Mouse (Mus musculus) heart, embryonic 13.5 days (tissue): ENCODE measurements around the gene Sympk. TPM values are rescaled to one million over a fixed set of nuclear protein-coding genes. Genes with fewer than 3 reads are reported as not detected.

Source experiments
- ATAC-seq: fragments of 200-750 bp; cut with Nextera tagmentation; 2 replicates; pipeline ENCODE4 v1.8.0; 2017; ENCODE audit warnings: moderate TSS enrichment; ENCODE audit not compliant: insufficient number of reproducible peaks, low FRiP score, low TSS enrichment; ENCODE audit errors: extremely low read depth
- H3K27ac ChIP-seq: fragments of 300-500 bp; sonication (generic); replicated peaks from 2 replicates; pipeline ENCODE4 v1.5.1; 2015; ENCODE audit warnings: moderate library complexity, mild to moderate bottlenecking, inconsistent platforms
- H3K27me3 ChIP-seq: fragments of 300-500 bp; sonication (generic); replicated peaks from 2 replicates; pipeline ENCODE4 v1.6.1; 2015; ENCODE audit warnings: mild to moderate bottlenecking, inconsistent platforms
- H3K36me3 ChIP-seq: fragments of 300-500 bp; sonication (generic); 2 replicates; pipeline ENCODE4 v1.6.1; 2015; ENCODE audit warnings: mild to moderate bottlenecking, inconsistent platforms
- H3K4me1 ChIP-seq: fragments of 300-500 bp; sonication (generic); 2 replicates; pipeline ENCODE4 v1.6.1; 2015; ENCODE audit warnings: inconsistent platforms
- H3K4me2 ChIP-seq: fragments of 300-500 bp; sonication (generic); 2 replicates; pipeline ENCODE4 v1.6.1; 2015; ENCODE audit warnings: inconsistent platforms, mild to moderate bottlenecking, moderate library complexity
- H3K4me3 ChIP-seq: fragments of 300-500 bp; sonication (generic); 2 replicates; pipeline ENCODE4 v1.5.1; 2015; ENCODE audit warnings: moderate library complexity, mild to moderate bottlenecking, inconsistent platforms
- H3K9ac ChIP-seq: fragments of 300-500 bp; sonication (generic); 2 replicates; pipeline ENCODE4 v1.6.1; 2015; ENCODE audit warnings: inconsistent platforms, mild to moderate bottlenecking, moderate library complexity
- H3K9me3 ChIP-seq: fragments of 300-500 bp; sonication (generic); 2 replicates; pipeline ENCODE4 v1.6.1; 2016; ENCODE audit warnings: inconsistent platforms
- WGBS: fragments of 180-500 bp; shearing (Covaris S2); methylation state at CpG from one replicate; pipeline ENCODE4 v1.1.7; 2015; ENCODE audit warnings: mixed read lengths; 5-methylcytosine and 5-hydroxymethylcytosine counted together
- polyA plus RNA-seq: library from polyadenylated mRNA; unstranded; fragments of >200 nt; fragmentation: Nextera tagmentation; extraction: Ambion mirVana; gene quantifications from 2 replicates; pipeline ENCODE4 v1.2.1, GENCODE M21; 2015

The Sympk gene
- polyA plus RNA-seq, 1 experiment from 2014 or later = 24.8 TPM

DNA sequence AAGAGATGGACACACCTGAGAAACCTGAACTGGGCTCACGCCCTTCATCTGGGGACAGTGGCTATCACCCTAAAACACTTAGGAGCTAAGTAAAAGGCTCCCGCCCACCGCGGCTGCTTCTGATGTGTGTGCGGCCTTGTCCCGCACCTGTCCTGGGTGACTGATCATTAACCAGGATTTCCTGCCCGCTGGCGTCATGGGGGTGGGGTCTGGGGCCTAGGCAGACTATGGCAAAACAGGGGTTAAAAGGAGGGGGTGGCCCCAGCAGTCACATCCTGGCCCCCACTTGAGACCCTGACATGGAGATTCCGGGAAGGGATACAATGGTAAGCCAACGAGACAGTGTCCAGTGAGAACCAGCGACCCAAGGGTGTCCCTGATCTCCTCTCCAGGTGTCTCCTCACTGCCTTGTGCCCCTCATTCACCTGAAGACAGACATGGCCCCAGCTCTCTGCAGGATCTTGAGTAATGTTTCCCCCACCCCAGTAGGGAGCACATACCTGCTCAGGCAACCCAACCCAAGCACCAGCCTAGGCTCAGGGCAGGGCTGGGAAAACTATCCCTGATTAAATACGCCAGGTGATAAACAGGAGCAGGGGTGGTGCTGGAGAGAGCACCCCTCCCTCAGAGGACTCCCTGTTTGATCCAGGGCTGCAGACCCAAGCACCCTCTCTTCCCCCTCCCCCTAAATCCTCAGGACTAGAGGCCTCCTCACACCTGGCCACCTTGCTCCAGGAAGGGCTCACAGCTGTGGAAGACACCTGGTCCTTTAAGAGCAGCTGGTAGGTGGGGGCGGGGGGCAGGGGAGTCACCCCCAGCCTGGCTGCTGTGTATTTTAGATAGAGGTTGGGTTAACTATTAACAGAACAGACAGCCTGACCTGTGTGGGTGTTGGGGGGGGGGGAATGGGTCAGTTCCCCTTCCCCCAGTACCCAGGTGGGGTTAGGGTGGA, 16.9 kb upstream of the Sympk start:
- no peak for ATAC-seq
- Histone ChIP-seq H3K4me2 (no peak overlapping the region), H3K27ac (no peak overlapping the region), H3K4me1 (peaks cover 48% of the 10 kb centered on the region), H3K27me3 (no peaks in the 10 kb centered on the region), H3K9ac (peak overlapping the region; percentile 51; the same call in 1 of the 2 replicates), H3K36me3 (peaks cover 26% of the 10 kb centered on the region), H3K4me3 (no peak overlapping the region), H3K9me3 (no peaks in the 10 kb centered on the region)
- 69% methylated on average over 13 of the region's 13 CpGs for WGBS

DNA sequence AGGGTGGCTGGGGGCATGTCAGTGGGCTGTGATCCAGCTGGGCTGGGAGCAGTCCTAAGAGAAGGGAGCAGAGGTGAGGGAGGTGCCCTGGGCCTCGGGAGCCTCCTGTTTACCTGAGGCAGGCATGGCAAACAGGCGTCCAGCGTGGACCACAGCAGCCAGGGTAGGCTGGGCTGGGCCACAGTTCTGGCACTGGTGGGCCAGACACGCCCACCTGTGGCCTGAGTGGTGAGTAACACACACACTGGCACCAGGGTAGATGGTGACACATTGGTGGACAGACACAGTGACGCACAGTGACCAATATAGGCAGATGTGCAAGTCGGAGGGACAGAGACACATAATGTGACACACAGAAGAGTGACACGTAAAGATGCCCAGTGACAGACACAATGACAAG, 13.6 kb upstream of the Sympk start:
- H3K36me3 ChIP-seq = peaks cover 20% of the 10 kb centered on the region
- peaks cover 38% of the 10 kb centered on the region for H3K4me1 ChIP-seq
- no peak for ATAC-seq
- H3K9me3 ChIP-seq = no peaks in the 10 kb centered on the region
- 79% methylated on average over 7 of the region's 7 CpGs for WGBS
- H3K4me3 ChIP-seq = no peak overlapping the region
- H3K9ac ChIP-seq = no peak overlapping the region
- H3K4me2 ChIP-seq = no peak overlapping the region
- no peak overlapping the region for H3K27ac ChIP-seq
- peaks cover 3% of the 10 kb centered on the region; the same call in 1 of the 2 replicates for H3K27me3 ChIP-seq

- Histone ChIP-seq H3K36me3 (peaks cover 7% of the 10 kb centered on the region), H3K9me3 (no peaks in the 10 kb centered on the region), H3K27ac (peak overlapping the region; percentile 75), H3K4me2 (peak overlapping the region; percentile 87), H3K4me3 (peak overlapping the region; percentile 58), H3K9ac (peak overlapping the region; percentile 89), H3K4me1 (peaks cover 24% of the 10 kb centered on the region), H3K27me3 (peaks cover 3% of the 10 kb centered on the region; the same call in 1 of the 2 replicates)
- WGBS = under 1% methylated on average over 23 of the region's 31 CpGs
- ATAC-seq = peak; percentile 32; the same call in 1 of the 2 replicates
These were observed 12.1 kb upstream of the Sympk start for GRCm38 (mm10) chr7:19012025-19012621.

DNA sequence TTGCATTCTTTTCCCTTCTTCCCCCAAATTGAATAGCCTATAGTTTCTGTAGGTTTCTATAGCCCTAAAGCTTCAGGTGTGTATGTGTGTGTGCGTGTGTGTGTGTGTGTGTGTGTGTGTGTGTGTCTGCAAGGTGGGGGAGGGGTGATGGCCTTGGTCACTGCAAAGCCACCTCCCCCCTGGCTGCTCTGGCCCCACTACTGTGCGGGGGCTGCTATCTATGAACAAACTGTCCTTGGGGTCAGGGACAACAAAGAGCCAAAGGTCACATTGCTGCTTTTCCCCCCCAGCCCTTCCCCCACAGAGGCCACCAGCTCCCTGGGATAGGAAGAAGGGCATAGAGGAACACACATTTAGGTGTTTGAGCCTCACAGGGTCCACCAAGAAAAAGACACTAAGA, 11.3 kb upstream of the Sympk start:
- Histone ChIP-seq H3K9ac (peak overlapping the region; percentile 89; the same call in 1 of the 2 replicates), H3K4me1 (peaks cover 18% of the 10 kb centered on the region), H3K4me3 (0 out of 2 replicates have a peak overlapping the region, but pooled peaks have one; percentile 58), H3K27me3 (peaks cover 3% of the 10 kb centered on the region; the same call in 1 of the 2 replicates), H3K4me2 (peak overlapping the region; percentile 87), H3K27ac (no peak overlapping the region), H3K36me3 (no peaks in the 10 kb centered on the region), H3K9me3 (no peaks in the 10 kb centered on the region)
- ATAC-seq = no peak
- 36% methylated on average over 2 of the region's 2 CpGs for WGBS

DNA sequence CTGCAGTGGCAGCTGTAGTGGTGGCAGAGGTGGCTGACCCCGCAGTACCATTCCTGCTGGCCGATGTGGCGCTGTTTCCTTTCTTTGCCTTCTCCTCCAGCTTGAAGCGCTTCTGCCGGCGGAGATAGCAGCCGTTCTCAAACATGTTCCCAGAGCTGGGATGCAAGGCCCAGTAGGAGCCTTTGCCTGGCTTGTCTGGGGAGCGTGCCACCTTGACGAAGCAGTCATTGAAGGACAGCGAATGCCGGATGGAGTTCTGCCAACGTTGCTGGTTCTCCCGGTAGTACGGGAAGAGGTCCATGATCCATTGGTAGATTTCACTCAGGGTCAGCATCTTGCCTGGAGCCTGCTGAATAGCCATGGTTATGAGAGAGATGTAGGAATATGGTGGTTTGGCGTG, 9.7 kb upstream of the Sympk start:
- H3K9me3 ChIP-seq = no peaks in the 10 kb centered on the region
- H3K27me3 ChIP-seq = peaks cover 6% of the 10 kb centered on the region
- 49% methylated on average over 15 of the region's 15 CpGs for WGBS
- H3K27ac ChIP-seq = no peak overlapping the region
- H3K4me3 ChIP-seq = no peak overlapping the region
- peaks cover 18% of the 10 kb centered on the region for H3K4me1 ChIP-seq
- H3K9ac ChIP-seq = no peak overlapping the region
- H3K4me2 ChIP-seq = no peak overlapping the region
- no peaks in the 10 kb centered on the region for H3K36me3 ChIP-seq
- ATAC-seq = no peak

GRCm38 (mm10) chr7:19016042-19016441, 8.1 kb upstream of the Sympk start:
- peaks cover 22% of the 10 kb centered on the region for H3K27me3 ChIP-seq
- WGBS = 79% methylated on average over 4 of the region's 4 CpGs
- no peak overlapping the region for H3K4me2 ChIP-seq
- H3K27ac ChIP-seq = no peak overlapping the region
- H3K4me1 ChIP-seq = peaks cover 20% of the 10 kb centered on the region
- no peak overlapping the region for H3K9ac ChIP-seq
- no peaks in the 10 kb centered on the region for H3K9me3 ChIP-seq
- no peak for ATAC-seq
- H3K36me3 ChIP-seq = no peaks in the 10 kb centered on the region
- H3K4me3 ChIP-seq = no peak overlapping the region

DNA sequence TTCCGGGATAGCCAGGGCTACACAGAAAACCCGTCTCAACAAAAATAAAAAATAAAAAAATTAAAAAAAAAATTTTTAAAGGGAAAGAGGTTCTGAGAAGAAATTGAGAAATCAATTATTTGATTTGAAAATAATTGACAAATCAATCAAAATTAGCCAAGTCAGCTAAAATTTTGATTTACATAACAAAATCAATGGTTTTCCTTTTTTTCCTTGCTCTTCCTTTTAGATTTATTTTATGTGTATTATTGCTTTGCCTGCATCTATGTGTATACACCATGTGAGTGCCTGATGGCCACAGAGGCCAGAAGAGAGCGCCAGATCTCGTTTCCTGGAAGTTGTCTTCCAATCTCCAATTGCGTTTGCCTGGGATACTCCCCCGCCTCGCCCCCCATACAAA, 6.3 kb upstream of the Sympk start:
- Histone ChIP-seq H3K9ac (no peak overlapping the region), H3K36me3 (no peaks in the 10 kb centered on the region), H3K9me3 (no peaks in the 10 kb centered on the region), H3K4me2 (no peak overlapping the region), H3K27ac (no peak overlapping the region), H3K27me3 (peaks cover 40% of the 10 kb centered on the region), H3K4me1 (peaks cover 11% of the 10 kb centered on the region), H3K4me3 (no peak overlapping the region)
- 80% methylated on average over 7 of the region's 7 CpGs for WGBS
- ATAC-seq = no peak

GRCm38 (mm10) chr7:19021048-19021447, 3.1 kb upstream of the Sympk start:
- Histone ChIP-seq H3K9ac (peak overlapping the region; percentile 28; the same call in 1 of the 2 replicates), H3K27ac (no peak overlapping the region), H3K4me2 (no peak overlapping the region), H3K9me3 (no peaks in the 10 kb centered on the region), H3K36me3 (no peaks in the 10 kb centered on the region), H3K4me3 (no peak overlapping the region), H3K4me1 (peaks cover 25% of the 10 kb centered on the region), H3K27me3 (peaks cover 47% of the 10 kb centered on the region)
- WGBS = 21% methylated on average over 8 of the region's 8 CpGs
- no peak for ATAC-seq

DNA sequence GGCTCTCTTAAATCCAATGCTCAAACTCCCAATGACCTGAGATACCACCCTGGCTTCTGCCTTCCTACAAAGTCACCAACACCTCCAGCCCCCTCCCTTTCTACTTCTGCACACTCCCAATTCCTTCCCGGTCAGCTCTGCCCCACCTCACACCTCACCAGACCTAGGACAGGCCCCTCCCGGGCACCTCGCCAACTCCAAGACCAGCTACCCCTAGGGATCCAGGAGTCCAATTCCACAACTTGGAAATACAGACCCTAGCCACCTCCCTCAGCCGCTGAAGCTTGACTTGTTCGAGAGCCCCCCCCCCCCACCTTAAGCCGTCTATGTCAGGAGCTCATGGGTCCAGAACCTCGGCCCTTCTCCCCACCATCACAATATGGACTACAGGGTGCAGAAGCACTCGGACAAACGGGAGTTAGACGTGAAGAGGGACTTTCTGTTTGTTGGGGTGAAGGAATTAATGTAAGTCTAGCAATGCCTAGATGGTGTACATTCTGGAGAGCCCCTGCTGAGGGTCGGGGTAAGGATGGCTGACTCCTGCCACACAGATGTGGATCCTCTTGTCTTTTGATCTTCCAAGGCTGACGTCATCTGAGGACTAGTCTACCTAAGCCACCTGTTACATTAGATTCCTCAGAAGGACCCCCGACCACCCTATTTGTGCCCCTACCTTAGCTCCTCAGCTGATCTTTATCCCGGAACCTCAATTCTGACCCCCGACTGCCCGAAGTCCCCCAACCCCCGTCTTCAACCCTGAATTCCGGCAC, 1.8 kb upstream of the Sympk start:
- Histone ChIP-seq H3K9me3 (no peaks in the 10 kb centered on the region), H3K4me3 (no peak overlapping the region), H3K4me2 (no peak overlapping the region), H3K27ac (no peak overlapping the region), H3K27me3 (peaks cover 47% of the 10 kb centered on the region), H3K9ac (no peak overlapping the region; the same call in 1 of the 2 replicates), H3K4me1 (peaks cover 30% of the 10 kb centered on the region), H3K36me3 (no peaks in the 10 kb centered on the region)
- ATAC-seq = no peak
- 49% methylated on average over 18 of the region's 18 CpGs for WGBS

DNA sequence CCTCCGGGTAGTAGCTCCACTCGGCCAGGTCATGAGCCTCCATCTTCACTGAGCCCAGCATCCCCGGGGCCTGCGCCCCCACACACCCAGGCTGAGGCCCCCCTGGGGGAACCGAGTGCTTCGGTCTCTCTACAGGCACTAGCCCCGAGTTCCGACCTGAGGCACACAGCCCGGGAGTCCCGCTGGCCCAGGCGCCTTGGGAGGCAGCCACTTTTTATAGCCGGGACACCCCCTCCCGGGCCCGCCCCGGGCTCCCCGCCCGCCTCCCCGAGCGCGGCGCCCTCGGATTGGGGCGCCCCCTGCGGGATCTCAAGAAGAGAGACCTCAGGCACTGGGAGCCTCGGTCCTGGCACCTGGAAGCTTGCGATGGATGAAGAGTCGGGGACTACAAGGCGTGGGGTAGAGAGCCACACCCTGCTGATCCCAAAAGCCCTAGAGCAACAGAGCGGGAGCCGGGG, 791 bp upstream of the Sympk start, which contains the start of gene Foxa3:
Gene Foxa3 (minus strand): TSS at position 182 of the 458 bp plus-strand sequence.
- peak; percentile 21; the same call in 1 of the 2 replicates for ATAC-seq
- Histone ChIP-seq H3K4me3 (peak within 1 kb of the TSS; percentile 99), H3K9me3 (no peaks in the 10 kb centered on the region), H3K9ac (peak within 1 kb of the TSS; percentile 99), H3K27ac (peak within 1 kb of the TSS; percentile 73), H3K4me2 (peak within 1 kb of the TSS; percentile 94), H3K36me3 (peaks cover 1% of the 10 kb centered on the region; the same call in 1 of the 2 replicates), H3K4me1 (peaks cover 30% of the 10 kb centered on the region), H3K27me3 (peaks cover 47% of the 10 kb centered on the region)
- WGBS = 5% methylated on average over 30 of the region's 30 CpGs
